In genomic region chr10:95941768-95942425, GRCm38 (mm10) we compare ENCODE assay signal across 8 mouse cellular contexts. TPM values are rescaled to one million over a fixed set of nuclear protein-coding genes. Genes with fewer than 3 reads are reported as not detected.
DNase-seq lines count a peak whose midpoint lies in the region; ATAC-seq and TF ChIP-seq lines count a peak whose summit lies in the region.

No protein-coding gene starts in this region.

- no peak for TF ChIP-seq CTCF in layer of hippocampus, adult 2 months (conservative IDR thresholded peaks at IDR 0.05)

- no peaks in the 10 kb centered on the region for H3K36me3 ChIP-seq in embryonic facial prominence, embryonic 11.5 days (replicated peaks; ENCODE audit: control insufficient read depth, insufficient read depth, low read depth, low read length)

- peak overlapping the region; percentile 94; the same call in 1 of the 2 replicates for H3K4me2 ChIP-seq in embryonic facial prominence, embryonic 11.5 days (ENCODE audit: low read depth, low read length)

- ATAC-seq in embryonic facial prominence, embryonic 11.5 days (replicated peaks; ENCODE audit: insufficient number of reproducible peaks, low FRiP score, low TSS enrichment, low read depth): no peak

- no peaks in the 10 kb centered on the region for H3K9me3 ChIP-seq in embryonic facial prominence, embryonic 11.5 days (replicated peaks; ENCODE audit: control insufficient read depth, low read length)

- no peaks in the 10 kb centered on the region for H3K27me3 ChIP-seq in embryonic facial prominence, embryonic 11.5 days (ENCODE audit: control insufficient read depth, insufficient read depth, low read length)

- H3K9ac ChIP-seq in embryonic facial prominence, embryonic 11.5 days (replicated peaks; ENCODE audit: low read length): no peak overlapping the region

- DNase-seq in layer of hippocampus, adult 2 months (ENCODE audit: low spot score in 2 of 2): no peak
- DNase-seq in layer of hippocampus, adult 8-10 months (ENCODE audit: low spot score in 2 of 2): no peak
- DNase-seq in embryonic facial prominence, embryonic 11.5 days (ENCODE audit: low spot score): no peak
- DNase-seq in induced T-regulatory cell, adult 2 months (ENCODE audit: low read depth): peak; percentile 80
- peak; percentile 4 to 9 for DNase-seq in natural killer cell, adult 2 months (ENCODE audit: low spot score in 2 of 2)
- no peak for DNase-seq in spleen, postnatal 10 days (ENCODE audit: low spot score in 2 of 2)
- DNase-seq in urinary bladder, adult 2 months (ENCODE audit: low spot score): no peak
- DNase-seq in kidney, postnatal 14 days: no peak

- H3K27ac ChIP-seq in layer of hippocampus, adult 2 months: peak overlapping the region; percentile 94; the same call in 1 of the 2 replicates
- H3K27ac ChIP-seq in embryonic facial prominence, embryonic 11.5 days (replicated peaks; ENCODE audit: low read depth, low read length): no peak overlapping the region

- no peaks in the 10 kb centered on the region for H3K4me1 ChIP-seq in embryonic facial prominence, embryonic 11.5 days (ENCODE audit: control insufficient read depth, insufficient read depth, low read length)

- whole genome bisulfite sequencing in embryonic facial prominence, embryonic 11.5 days: 54% methylated on average over 6 of the region's 6 CpGs

- peak overlapping the region; percentile 86 for H3K4me3 ChIP-seq in layer of hippocampus, adult 2 months
- H3K4me3 ChIP-seq in embryonic facial prominence, embryonic 11.5 days (ENCODE audit: low read depth, low read length): peak overlapping the region; percentile 74; the same call in 1 of the 2 replicates

RNA-seq across cellular contexts. Expression of gene Eea1, which starts 1.4 kb away (rescaled TPM):
- 10 to 100 TPM; 37.0 to 37.6 TPM for total RNA-seq in layer of hippocampus, adult 2 months (2021)
- total RNA-seq in layer of hippocampus, adult 8-10 months (2022): 10 to 100 TPM; 34.0 to 38.8 (median 36.3) TPM
- 11.8 and 12.8 TPM in 2 replicates for polyA plus RNA-seq in embryonic facial prominence, embryonic 11.5 days (2014; fragmentation: Nextera tagmentation; extraction: Ambion mirVana)
- polyA plus RNA-seq in urinary bladder, adult 2 months (2012; rRNA removed): 14.5 and 16.6 TPM in 2 replicates

Comparison
In these comparisons a context has a peak if more than half of its experiments do, and no peak if none do; other contexts are left out.
1. DNase-seq: peak in induced T-regulatory cell, adult 2 months (single experiment) and natural killer cell, adult 2 months (2 of 2); none in layer of hippocampus, adult 2 months (0 of 2), layer of hippocampus, adult 8-10 months (0 of 2), embryonic facial prominence, embryonic 11.5 days (single experiment), spleen, postnatal 10 days (0 of 2), urinary bladder, adult 2 months (single experiment) and kidney, postnatal 14 days (single experiment).